Mouse (Mus musculus): ENCODE measurements around the gene Mcts2. TPM values are rescaled to one million over a fixed set of nuclear protein-coding genes. Genes with fewer than 3 reads are reported as not detected.
"Not testable (repeated sequence)": the region's sequence is repeated elsewhere in the genome, so short reads cannot be mapped to it uniquely, and the experiment has no call there.

Mcts2 gene
- total RNA-seq (2015) (8.4 and 9.3 TPM in 2 replicates), total RNA-seq (2017) (7.1 and 8.3 TPM in 2 replicates)

DNA sequence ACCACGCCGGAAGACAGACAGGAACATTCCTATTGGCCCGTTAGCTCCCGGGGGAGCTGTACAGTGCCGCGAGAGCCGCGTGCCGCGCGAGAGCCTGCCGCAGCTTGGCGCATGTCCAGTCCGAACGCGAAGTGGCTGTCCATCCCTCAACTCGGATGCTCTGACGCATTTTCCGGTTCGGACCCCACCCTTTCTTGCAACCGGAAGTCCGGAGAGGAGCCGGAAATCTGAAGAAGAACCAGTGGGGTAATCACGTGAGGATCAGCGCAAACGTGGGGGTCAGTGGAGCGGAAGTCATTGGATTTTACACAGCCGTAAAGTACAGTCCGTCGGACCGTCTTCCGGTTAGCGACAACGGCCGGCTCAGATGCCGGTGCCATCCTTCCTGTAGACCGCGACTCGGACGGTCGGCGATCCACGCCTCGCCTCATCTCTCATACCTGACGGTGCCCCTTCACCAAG is at the start of gene Mcts2:
Gene Mcts2, plus strand, starts transcription at position 230 of the 462 bp plus-strand sequence.
- ATAC-seq (ENCODE audit: poor library complexity, severe bottlenecking) = no peak

GRCm38 (mm10) chr2:152637381-152637780 is 49.5 kb upstream of the Mcts2 start:
- no peak for ATAC-seq (ENCODE audit: poor library complexity, severe bottlenecking)

- ATAC-seq (ENCODE audit: poor library complexity, severe bottlenecking) = no peak
Measured at GRCm38 (mm10) chr2:152638865-152639264, 48.0 kb upstream of the Mcts2 start.

DNA sequence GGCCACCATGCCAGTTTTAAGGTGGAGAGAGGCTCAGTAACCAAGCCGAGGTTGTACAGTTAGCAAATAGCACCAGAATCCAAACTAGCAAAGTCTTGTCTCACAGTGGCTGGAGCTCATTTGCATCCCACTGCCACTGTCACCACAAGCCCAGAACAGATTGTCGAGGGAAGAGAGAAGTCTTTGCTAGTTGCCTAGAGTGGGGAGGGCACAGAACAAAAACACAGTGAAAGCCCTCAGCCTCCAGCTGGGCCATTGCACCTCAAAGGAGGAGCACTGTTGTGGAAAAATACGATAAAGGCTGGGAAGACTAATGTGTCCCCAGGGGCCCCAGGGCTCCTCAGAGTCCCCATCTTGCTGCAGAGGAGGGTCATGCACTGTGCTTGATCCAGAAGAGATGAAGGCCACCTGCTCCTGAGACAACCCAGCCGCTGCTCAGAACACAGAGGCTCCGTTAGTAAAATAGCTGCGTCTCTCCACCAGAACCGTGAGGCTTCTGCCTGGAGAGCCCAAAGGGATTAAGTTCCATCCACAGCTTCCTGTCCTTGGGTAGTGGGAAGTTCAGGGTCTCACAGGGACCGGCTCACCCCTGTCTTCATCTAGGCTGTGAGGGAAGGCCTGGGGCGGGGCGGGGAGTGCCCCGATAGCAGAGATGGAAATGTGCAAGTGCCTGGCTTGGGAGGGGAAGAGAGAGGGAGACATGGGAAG is 47.3 kb upstream of the Mcts2 start:
- ATAC-seq (ENCODE audit: poor library complexity, severe bottlenecking) = no peak

- ATAC-seq (ENCODE audit: poor library complexity, severe bottlenecking) = peak; percentile 78
Measured at GRCm38 (mm10) chr2:152652901-152653620, 33.8 kb upstream of the Mcts2 start.

DNA sequence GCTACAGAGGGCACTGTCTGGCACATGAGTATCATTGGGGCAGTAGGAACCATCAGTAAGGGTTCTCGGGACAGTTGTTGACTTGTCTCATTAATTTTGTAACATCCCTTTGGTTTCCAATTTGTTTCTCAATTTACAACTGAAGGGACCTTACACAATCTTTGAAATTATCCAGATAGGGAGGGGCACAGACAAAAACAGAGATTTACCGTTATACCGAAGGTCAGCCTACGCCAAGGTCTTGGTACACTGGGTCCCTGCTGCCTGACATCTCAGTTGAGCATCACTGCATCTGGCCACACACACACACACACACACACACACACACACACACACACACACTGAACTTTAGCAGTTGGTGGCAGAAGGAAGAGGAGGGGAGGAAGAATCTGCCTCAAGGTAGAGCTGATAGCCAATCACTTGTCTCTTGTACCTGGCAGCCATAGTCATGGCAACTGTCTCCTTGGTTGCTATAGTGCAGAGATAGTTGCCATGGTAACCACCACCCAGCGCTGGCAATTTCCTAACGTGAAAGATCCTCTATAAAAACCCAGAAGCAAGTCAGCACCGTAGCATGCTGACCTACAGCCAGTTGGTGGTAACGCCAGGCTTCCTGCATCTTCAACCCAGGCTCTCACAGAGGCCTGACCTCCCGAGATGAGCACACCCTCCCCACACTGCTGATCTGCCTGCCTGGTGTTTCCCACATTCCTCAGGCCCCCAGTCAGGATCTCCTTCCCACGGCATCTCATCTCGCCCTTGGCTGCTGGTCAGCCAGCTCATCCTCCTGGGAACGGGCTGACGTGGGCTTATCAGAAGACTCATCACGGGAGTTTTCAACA is 32.7 kb upstream of the Mcts2 start:
- peak; percentile 41 for ATAC-seq (ENCODE audit: poor library complexity, severe bottlenecking)

GRCm38 (mm10) chr2:152657398-152657797 is 29.4 kb upstream of the Mcts2 start:
- peak; percentile 44 for ATAC-seq (ENCODE audit: poor library complexity, severe bottlenecking)

DNA sequence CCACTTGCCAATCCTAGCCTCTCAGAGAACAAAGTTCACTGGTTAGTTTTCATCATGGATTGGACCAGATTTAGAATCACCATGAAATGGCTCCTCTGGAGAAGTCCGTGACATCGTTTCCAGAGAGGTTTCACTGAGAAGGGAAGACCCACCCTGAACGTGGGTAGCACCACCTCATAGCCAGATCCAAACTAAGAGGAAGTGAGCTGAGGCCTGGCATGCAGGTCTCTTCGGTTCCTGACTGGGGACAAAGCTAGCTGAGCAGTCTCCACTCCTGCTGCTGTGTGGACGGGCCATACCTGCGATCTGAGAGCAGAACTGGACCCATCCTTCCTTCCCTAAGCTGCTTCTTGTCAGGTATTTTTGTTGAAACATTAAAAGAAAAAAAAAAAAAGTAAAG is 25.7 kb upstream of the Mcts2 start:
- ATAC-seq (ENCODE audit: poor library complexity, severe bottlenecking) = peak; percentile 77

DNA sequence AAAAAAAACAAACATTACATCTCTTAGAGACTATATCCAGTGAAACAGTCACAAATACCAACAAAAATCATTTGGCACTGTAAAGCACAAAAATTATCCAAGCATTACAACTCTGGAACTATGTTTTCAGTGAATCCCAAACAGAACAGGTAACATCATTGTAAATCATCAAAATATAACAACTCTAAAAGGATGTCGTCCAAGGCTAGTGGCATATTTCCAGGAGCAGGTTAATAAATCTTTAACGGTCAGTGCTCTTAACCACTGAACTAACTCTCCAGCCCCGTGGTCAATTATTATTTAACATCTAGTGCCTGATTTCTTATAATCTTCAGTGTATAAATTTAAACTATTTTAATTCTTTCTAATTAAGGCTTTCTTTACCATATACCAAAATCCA is 20.6 kb upstream of the Mcts2 start:
- not testable (repeated sequence) for ATAC-seq (ENCODE audit: poor library complexity, severe bottlenecking)

DNA sequence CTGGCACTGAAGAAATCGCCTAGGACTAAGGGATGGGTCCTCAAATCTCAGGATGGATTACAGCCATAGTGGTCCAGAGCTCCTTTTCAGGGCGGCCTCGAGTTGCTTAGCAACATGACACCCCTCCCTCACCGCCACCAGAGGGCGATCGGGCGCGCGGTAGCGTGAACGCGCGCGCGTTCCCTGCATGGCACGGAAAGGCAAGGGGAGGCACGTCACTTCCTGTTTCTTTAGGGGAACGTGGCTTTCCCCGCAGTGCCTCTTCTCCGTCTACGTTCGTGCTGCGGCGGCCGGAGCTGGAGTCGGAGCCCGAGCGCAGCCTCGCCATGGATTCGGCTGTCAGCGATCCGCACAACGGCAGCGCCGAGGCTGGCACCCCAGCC is 17.6 kb upstream of the Mcts2 start, which contains the start of gene H13:
Gene H13, plus strand, starts transcription at position 206 of the 383 bp plus-strand sequence.
- peak; percentile 91 for ATAC-seq (ENCODE audit: poor library complexity, severe bottlenecking)

DNA sequence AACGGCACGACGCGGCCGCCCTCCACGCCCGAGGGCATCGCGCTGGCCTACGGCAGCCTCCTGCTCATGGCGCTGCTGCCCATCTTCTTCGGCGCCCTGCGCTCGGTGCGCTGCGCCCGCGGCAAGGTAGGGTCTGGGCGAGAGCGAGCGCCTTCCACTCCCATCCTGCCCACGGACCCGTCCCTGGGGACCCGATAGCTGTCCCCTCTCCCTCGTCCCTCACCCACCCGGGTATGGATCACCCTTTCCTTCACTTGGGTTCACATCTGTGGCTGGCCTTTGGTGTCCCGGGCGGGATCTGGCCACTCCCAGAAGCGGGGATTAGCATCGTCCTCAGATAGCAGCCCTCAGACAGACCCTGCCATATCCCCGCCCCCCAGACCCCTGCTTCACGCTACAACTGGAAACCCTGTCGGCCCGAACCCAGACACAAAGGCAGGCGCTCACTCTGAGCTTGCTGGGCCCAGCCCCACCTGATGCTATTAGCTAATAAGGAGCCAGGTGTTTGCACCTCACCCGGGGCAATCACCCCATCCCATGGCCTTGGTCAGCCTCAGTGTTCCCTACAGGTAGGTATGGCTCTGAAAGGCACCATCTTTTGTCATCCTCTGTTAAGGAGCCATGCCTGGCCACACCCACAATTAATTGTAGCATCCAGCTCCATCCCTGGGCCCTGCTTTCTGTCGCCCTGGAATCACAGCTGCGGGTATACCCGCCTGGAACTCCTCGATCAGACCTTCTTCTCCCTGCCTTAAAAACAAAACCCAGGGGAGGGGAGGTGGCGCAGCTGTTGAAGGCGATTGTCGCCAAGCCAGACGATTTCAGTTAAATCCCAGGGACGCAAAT is 17.0 kb upstream of the Mcts2 start:
- ATAC-seq (ENCODE audit: poor library complexity, severe bottlenecking) = no peak

DNA sequence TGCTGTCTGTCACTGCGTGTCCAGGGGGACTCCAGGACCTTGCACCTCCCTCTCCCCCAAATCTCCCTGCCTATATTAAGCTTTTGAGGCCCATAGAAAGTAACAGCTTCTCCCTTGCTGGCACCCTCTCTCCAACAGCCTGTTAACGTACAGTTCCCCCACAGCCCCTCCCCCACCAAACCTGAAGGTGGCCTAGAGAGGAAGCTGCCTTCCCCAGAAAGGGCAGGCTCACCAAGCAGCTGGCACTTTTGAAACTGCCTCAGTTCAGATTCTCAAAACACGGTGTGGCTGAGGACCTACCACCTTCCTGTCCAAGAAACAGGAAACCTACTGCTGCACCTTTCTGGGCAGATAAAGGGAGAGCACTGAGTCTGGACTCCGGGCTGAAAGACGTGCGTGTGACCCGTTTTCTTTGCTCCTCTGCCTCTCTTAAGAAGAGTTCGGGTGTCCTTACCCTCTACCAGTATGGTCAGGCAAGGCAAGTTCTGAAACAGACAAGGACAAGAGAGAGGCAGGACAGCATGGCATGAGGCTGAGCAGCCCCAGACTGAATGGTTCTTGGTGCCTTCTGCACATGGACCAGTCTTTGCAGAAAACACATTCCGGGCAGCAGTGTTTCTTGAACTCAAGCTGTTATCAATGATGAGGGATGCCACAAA is 15.7 kb upstream of the Mcts2 start:
- peak; percentile 48 for ATAC-seq (ENCODE audit: poor library complexity, severe bottlenecking)

GRCm38 (mm10) chr2:152671642-152671999 is 15.2 kb upstream of the Mcts2 start:
- ATAC-seq (ENCODE audit: poor library complexity, severe bottlenecking) = peak; percentile 74

GRCm38 (mm10) chr2:152672166-152672565 is 14.7 kb upstream of the Mcts2 start:
- ATAC-seq (ENCODE audit: poor library complexity, severe bottlenecking) = no peak

DNA sequence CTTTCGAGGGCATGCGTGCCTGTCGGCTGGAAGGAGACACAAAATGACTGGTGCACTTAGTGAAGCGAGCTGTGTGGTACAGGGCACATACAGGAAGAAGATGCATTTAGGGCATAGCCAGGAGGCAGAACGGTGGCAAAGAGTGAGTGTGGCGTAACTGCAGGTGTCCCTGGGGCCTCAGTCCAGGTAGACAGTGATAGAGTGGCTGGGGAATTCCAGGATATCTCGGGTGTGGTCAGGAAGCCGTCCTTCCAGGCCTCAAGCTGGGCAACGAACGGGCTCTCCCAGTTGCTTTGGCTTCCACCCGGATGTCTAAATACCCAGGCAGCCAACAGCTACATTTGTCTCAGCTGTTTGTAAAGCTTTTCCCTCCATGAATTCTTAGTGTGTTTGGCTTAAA is 12.7 kb upstream of the Mcts2 start:
- ATAC-seq (ENCODE audit: poor library complexity, severe bottlenecking) = no peak

DNA sequence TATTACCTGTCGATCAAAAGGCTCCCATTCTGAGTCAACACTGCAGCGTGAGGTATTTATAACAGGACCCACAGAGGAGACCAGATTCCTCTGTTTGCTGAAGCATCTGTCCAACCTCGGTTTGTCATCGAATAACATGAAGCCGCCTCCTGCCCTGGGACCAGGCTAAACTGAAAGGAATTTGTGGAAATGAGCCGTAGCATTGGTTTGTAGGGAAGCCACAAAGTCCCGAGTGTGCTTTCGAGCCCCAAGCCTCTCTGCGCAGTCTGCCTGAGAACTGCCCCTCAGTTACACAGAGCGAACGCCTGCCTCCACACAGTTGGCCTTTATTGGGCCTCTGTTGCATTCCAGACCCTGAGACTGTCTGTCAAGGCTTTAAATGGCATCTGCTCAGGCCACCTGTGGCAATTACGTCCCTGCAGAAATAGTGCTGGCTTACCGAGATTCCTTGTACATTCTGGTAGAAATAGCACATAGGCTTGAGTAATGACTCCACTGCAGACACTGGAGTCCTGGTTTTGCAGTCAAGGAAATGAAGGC is 11.5 kb upstream of the Mcts2 start:
- no peak for ATAC-seq (ENCODE audit: poor library complexity, severe bottlenecking)

GRCm38 (mm10) chr2:152678302-152678701 is 8.5 kb upstream of the Mcts2 start:
- ATAC-seq (ENCODE audit: poor library complexity, severe bottlenecking) = peak; percentile 72

DNA sequence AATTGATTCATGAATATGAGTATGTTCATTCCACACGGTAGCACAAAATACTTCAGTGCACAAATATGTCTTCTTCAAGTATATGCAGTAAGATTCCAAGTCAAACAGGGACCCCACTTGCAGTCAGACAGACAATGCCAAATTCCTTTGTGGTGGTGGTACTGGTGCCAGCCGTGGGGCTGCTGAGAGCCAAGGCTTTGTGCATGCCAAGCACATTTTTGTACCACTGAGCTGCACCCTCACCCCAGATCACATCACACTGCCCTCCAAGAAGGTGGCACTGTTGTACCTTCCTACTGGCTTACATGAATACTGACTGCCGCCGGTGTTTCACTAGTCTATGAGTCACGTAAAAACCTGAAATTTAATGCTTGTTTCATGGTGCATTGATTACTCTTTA is 7.9 kb upstream of the Mcts2 start:
- ATAC-seq (ENCODE audit: poor library complexity, severe bottlenecking) = no peak

DNA sequence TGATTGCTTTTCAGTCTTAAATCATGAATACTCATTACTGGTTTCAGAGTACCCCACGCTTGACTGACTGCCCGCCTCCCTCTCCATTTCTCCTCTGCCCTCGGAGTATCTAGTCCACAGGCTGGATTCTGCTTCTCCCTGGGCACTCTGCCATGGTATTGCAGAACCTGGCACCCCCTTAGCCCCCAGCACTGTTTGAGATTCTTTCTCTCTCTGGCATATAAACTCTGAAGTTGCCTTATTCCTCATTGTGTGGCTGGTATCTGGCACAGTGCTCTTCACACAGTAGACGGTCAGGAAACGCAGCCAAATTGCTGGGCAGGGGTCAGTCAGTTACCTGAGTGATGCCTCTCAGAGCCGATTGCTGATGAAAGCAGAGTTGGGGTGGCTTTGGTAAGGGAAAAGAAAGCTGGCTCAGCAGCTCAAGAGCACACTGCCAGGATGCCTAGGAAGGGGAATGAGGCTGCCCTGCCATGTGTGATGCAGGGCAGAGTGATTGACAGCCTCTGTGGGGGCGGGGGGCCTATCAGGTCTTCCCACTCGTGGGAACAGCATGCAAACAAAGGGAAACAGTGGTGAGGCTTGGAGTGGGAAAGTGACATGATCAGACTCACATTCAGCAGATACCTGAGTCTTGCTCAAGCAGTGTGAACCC is 7.0 kb upstream of the Mcts2 start:
- no peak for ATAC-seq (ENCODE audit: poor library complexity, severe bottlenecking)
